Mouse (Mus musculus) lung, embryonic 15.5 days (tissue): ENCODE results near the gene Ptprn2. TPM values are rescaled to one million over a fixed set of nuclear protein-coding genes. Genes with fewer than 3 reads are reported as not detected.

Experiments
- ATAC-seq: fragments of 200-750 bp; cut with Nextera tagmentation; 2 replicates; pipeline ENCODE4 v1.8.0; 2017; ENCODE audit warnings: moderate number of reproducible peaks, borderline replicate concordance; ENCODE audit not compliant: low FRiP score, low TSS enrichment; ENCODE audit errors: extremely low read depth
- H3K27ac ChIP-seq: fragments of 300-500 bp; sonication (generic); 2 replicates; pipeline ENCODE4 v1.5.1; 2015; ENCODE audit warnings: moderate library complexity, mild to moderate bottlenecking, inconsistent platforms
- H3K27me3 ChIP-seq: fragments of 300-500 bp; sonication (generic); 2 replicates; pipeline ENCODE4 v1.6.1; 2015; ENCODE audit warnings: inconsistent platforms
- H3K36me3 ChIP-seq: fragments of 300-500 bp; sonication (generic); 2 replicates; pipeline ENCODE4 v1.6.1; 2015; ENCODE audit warnings: inconsistent platforms
- H3K4me1 ChIP-seq: fragments of 300-500 bp; sonication (generic); 2 replicates; pipeline ENCODE4 v1.6.1; 2015; ENCODE audit warnings: inconsistent platforms
- H3K4me2 ChIP-seq: fragments of 300-500 bp; sonication (generic); 2 replicates; pipeline ENCODE4 v1.6.1; 2015; ENCODE audit warnings: inconsistent platforms, mild to moderate bottlenecking, moderate library complexity
- H3K4me3 ChIP-seq: fragments of 300-500 bp; sonication (generic); 2 replicates; pipeline ENCODE4 v1.5.1; 2015; ENCODE audit warnings: mild to moderate bottlenecking, inconsistent platforms
- H3K9ac ChIP-seq: fragments of 300-500 bp; sonication (generic); 2 replicates; pipeline ENCODE4 v1.6.1; 2015; ENCODE audit warnings: inconsistent platforms
- H3K9me3 ChIP-seq: fragments of 300-500 bp; sonication (generic); 2 replicates; pipeline ENCODE4 v1.6.1; 2016; ENCODE audit warnings: inconsistent platforms
- WGBS: fragments of 180-500 bp; shearing (Covaris S2); methylation state at CpG from one replicate; pipeline ENCODE4 v1.1.7; 2015; 5-methylcytosine and 5-hydroxymethylcytosine counted together
- polyA plus RNA-seq: library from polyadenylated mRNA; unstranded; fragments of >200 nt; fragmentation: Nextera tagmentation; extraction: Ambion mirVana; gene quantifications from 2 replicates; pipeline ENCODE4 v1.2.1, GENCODE M21; 2015

The Ptprn2 gene
- polyA plus RNA-seq, 1 experiment from 2014 or later: 0.16 TPM

DNA sequence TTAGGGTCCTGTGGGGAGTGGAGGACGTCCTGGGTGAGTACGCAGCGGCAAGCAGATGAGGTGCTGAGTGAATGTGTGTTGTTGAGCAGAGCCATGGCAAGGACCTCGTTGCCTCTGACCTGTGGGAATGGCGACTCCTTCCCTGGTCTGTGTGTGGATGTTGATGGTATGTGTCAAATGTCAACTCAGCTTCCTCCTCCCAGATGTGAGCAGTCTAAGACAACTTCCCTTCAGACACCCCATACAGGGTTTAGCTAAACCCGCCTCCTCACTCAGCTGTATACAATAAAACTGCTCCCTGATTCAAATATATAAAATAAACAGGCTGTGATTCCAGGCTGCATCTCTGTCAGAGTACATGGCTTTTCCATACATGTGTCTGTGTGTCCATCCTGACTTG is 491.5 kb downstream of the Ptprn2 start:
- Histone ChIP-seq H3K4me2 (no peak overlapping the region), H3K36me3 (no peaks in the 10 kb centered on the region), H3K27ac (no peak overlapping the region), H3K9me3 (no peaks in the 10 kb centered on the region), H3K9ac (no peak overlapping the region), H3K4me1 (no peaks in the 10 kb centered on the region), H3K27me3 (no peaks in the 10 kb centered on the region), H3K4me3 (no peak overlapping the region)
- 27% methylated on average over 6 of the region's 6 CpGs for WGBS
- peak; percentile 86 for ATAC-seq

- Histone ChIP-seq H3K4me1 (no peaks in the 10 kb centered on the region), H3K27me3 (no peaks in the 10 kb centered on the region), H3K36me3 (no peaks in the 10 kb centered on the region), H3K4me3 (no peak overlapping the region), H3K9ac (no peak overlapping the region), H3K27ac (no peak overlapping the region), H3K9me3 (no peaks in the 10 kb centered on the region), H3K4me2 (no peak overlapping the region)
- 84% methylated on average over 6 of the region's 6 CpGs for WGBS
- ATAC-seq: no peak
These were observed 492.7 kb downstream of the Ptprn2 start for GRCm38 (mm10) chr12:116978201-116978600.

GRCm38 (mm10) chr12:116981315-116981714 is 495.8 kb downstream of the Ptprn2 start:
- Histone ChIP-seq H3K4me1 (no peaks in the 10 kb centered on the region), H3K27me3 (no peaks in the 10 kb centered on the region), H3K36me3 (no peaks in the 10 kb centered on the region), H3K4me3 (no peak overlapping the region), H3K9ac (no peak overlapping the region), H3K4me2 (no peak overlapping the region), H3K27ac (no peak overlapping the region), H3K9me3 (no peaks in the 10 kb centered on the region)
- 78% methylated on average over 1 of the region's 1 CpGs for WGBS
- no peak for ATAC-seq

- no peak overlapping the region for H3K27ac ChIP-seq
- H3K27me3 ChIP-seq: no peaks in the 10 kb centered on the region
- no peak overlapping the region for H3K9ac ChIP-seq
- H3K4me2 ChIP-seq: no peak overlapping the region
- WGBS: 46% methylated on average over 10 of the region's 10 CpGs
- H3K4me1 ChIP-seq: no peaks in the 10 kb centered on the region
- no peaks in the 10 kb centered on the region for H3K9me3 ChIP-seq
- no peak overlapping the region for H3K4me3 ChIP-seq
- no peak for ATAC-seq
- H3K36me3 ChIP-seq: no peaks in the 10 kb centered on the region
These were observed 503.6 kb downstream of the Ptprn2 start for GRCm38 (mm10) chr12:116989144-116989543.

DNA sequence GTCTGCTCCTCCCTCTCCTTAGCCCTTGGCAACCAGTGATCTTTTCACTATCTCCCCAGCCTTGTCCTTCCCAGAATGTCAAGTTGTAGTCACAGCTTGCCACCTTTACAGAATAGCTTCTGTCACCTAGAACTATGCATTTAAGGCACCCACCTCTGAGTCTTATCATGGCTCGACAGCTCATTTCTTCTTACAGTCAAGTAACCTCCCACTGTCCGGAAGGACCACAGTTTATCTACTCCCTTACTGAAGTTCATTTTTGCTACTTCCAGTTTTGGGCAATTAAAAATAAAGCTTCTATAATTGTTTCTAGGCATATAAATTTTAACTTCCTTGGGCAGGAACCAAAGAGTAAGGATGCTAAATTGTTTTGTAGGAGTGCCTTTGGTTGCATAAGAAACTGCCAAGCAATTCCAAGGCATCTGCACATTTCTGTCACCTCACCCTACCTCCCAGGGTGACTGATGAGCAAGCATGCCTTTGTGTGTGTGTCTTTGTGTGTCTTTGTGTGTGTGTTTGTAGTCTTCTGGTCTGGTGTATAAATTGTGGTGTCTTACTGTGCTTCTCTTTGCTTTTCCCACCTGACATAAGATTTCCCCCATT is 516.1 kb downstream of the Ptprn2 start:
- Histone ChIP-seq H3K4me3 (no peak overlapping the region), H3K36me3 (no peaks in the 10 kb centered on the region), H3K9me3 (no peaks in the 10 kb centered on the region), H3K27me3 (no peaks in the 10 kb centered on the region), H3K4me1 (no peaks in the 10 kb centered on the region), H3K4me2 (no peak overlapping the region), H3K27ac (no peak overlapping the region), H3K9ac (no peak overlapping the region)
- WGBS: 71% methylated on average over 2 of the region's 2 CpGs
- ATAC-seq: no peak

GRCm38 (mm10) chr12:117016753-117017595 is 531.5 kb downstream of the Ptprn2 start:
- H3K4me1 ChIP-seq: 0 out of 2 replicates have a peak, but pooled peaks cover 5% of the 10 kb centered on the region
- no peaks in the 10 kb centered on the region for H3K36me3 ChIP-seq
- WGBS: 72% methylated on average over 15 of the region's 15 CpGs
- H3K9me3 ChIP-seq: no peaks in the 10 kb centered on the region
- no peak overlapping the region for H3K4me3 ChIP-seq
- H3K9ac ChIP-seq: no peak overlapping the region
- H3K27ac ChIP-seq: no peak overlapping the region
- no peak overlapping the region for H3K4me2 ChIP-seq
- ATAC-seq: no peak
- no peaks in the 10 kb centered on the region for H3K27me3 ChIP-seq

- Histone ChIP-seq H3K4me2 (no peak overlapping the region), H3K4me3 (no peak overlapping the region), H3K4me1 (peaks cover 13% of the 10 kb centered on the region; the same call in 1 of the 2 replicates), H3K27me3 (no peaks in the 10 kb centered on the region), H3K27ac (no peak overlapping the region), H3K36me3 (no peaks in the 10 kb centered on the region), H3K9me3 (no peaks in the 10 kb centered on the region), H3K9ac (no peak overlapping the region)
- 38% methylated on average over 2 of the region's 2 CpGs for WGBS
- no peak for ATAC-seq
These were observed 532.4 kb downstream of the Ptprn2 start for GRCm38 (mm10) chr12:117017912-117018311.

GRCm38 (mm10) chr12:117023235-117023634 is 537.7 kb downstream of the Ptprn2 start:
- Histone ChIP-seq H3K4me1 (peaks cover 37% of the 10 kb centered on the region), H3K9me3 (no peaks in the 10 kb centered on the region), H3K36me3 (no peaks in the 10 kb centered on the region), H3K4me2 (no peak overlapping the region), H3K9ac (no peak overlapping the region), H3K27ac (peak overlapping the region; percentile 3; the same call in 1 of the 2 replicates), H3K27me3 (no peaks in the 10 kb centered on the region), H3K4me3 (no peak overlapping the region)
- ATAC-seq: peak; percentile 87; the same call in 1 of the 2 replicates
- 51% methylated on average over 4 of the region's 4 CpGs for WGBS

GRCm38 (mm10) chr12:117024916-117025315 is 539.4 kb downstream of the Ptprn2 start:
- 51% methylated on average over 4 of the region's 4 CpGs for WGBS
- H3K27ac ChIP-seq: no peak overlapping the region
- no peak overlapping the region for H3K9ac ChIP-seq
- H3K4me2 ChIP-seq: no peak overlapping the region
- H3K9me3 ChIP-seq: no peaks in the 10 kb centered on the region
- no peaks in the 10 kb centered on the region for H3K27me3 ChIP-seq
- no peak for ATAC-seq
- peaks cover 37% of the 10 kb centered on the region for H3K4me1 ChIP-seq
- H3K4me3 ChIP-seq: no peak overlapping the region
- no peaks in the 10 kb centered on the region for H3K36me3 ChIP-seq

DNA sequence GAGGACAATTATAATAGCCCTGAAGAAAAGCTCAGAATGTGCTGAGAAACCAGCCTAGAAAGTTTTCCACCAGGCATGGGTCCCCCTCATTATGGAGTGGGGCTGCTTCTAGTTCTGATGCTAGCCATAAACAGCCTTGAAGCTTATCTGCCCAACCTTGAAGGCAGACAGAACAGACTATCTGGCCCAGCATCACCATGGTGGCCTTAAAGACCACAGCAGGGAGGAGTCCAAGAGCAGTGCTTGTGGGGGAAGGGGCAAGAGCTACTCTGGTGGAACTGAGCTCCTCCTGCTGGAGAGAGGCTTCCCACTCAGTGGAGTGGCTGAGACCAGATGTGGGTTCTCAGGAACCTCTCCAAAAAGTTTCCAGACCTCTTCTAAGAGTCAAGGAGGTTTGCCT is 540.2 kb downstream of the Ptprn2 start:
- H3K4me2 ChIP-seq: no peak overlapping the region
- H3K9ac ChIP-seq: no peak overlapping the region
- no peak overlapping the region for H3K27ac ChIP-seq
- no peaks in the 10 kb centered on the region for H3K27me3 ChIP-seq
- no peak overlapping the region for H3K4me3 ChIP-seq
- no peak for ATAC-seq
- no peaks in the 10 kb centered on the region for H3K9me3 ChIP-seq
- peaks cover 37% of the 10 kb centered on the region for H3K4me1 ChIP-seq
- no peaks in the 10 kb centered on the region for H3K36me3 ChIP-seq

- Histone ChIP-seq H3K36me3 (no peaks in the 10 kb centered on the region), H3K4me3 (no peak overlapping the region), H3K9ac (no peak overlapping the region), H3K4me1 (peaks cover 29% of the 10 kb centered on the region), H3K27me3 (no peaks in the 10 kb centered on the region), H3K9me3 (no peaks in the 10 kb centered on the region), H3K4me2 (no peak overlapping the region), H3K27ac (no peak overlapping the region)
- 81% methylated on average over 6 of the region's 6 CpGs for WGBS
- no peak for ATAC-seq
These were observed 541.8 kb downstream of the Ptprn2 start for GRCm38 (mm10) chr12:117027351-117027750.

DNA sequence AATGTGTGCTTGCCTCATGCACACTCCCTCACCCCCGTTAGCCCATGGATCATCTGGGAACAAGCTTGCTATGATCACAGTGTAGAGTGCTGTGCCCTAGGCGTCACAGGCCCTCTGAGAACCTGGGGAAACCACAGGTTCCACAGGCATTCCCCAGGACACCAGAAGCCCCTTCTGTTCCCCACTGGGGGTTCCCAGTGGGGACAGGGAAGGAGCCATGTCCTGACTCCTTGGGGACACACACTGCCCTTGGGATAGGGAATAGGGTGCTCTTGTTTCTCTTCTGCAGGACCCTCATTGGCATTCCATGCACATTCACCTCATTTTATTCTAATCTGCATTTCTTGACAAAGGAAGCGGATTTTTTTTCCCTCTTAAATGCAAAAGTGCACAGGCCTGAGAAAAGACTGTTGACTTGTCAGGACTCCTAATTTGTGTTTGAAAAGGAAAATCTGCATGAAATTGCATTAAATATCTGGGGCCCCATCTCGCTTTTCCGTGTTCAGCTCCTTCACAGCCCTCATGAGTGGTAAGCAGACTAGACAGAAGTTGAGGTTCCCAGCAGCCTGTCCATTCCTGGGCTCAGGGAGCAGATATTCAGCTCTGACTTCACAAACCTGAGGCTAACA is 542.9 kb downstream of the Ptprn2 start:
- H3K4me1 ChIP-seq: peaks cover 22% of the 10 kb centered on the region
- no peaks in the 10 kb centered on the region for H3K36me3 ChIP-seq
- no peak for ATAC-seq
- H3K27me3 ChIP-seq: no peaks in the 10 kb centered on the region
- H3K4me3 ChIP-seq: no peak overlapping the region
- no peak overlapping the region for H3K9ac ChIP-seq
- 75% methylated on average over 5 of the region's 5 CpGs for WGBS
- H3K27ac ChIP-seq: no peak overlapping the region
- H3K4me2 ChIP-seq: no peak overlapping the region
- no peaks in the 10 kb centered on the region for H3K9me3 ChIP-seq
